Mouse (Mus musculus): Measurements from ENCODE around the gene Gpat3.

The Gpat3 gene

DNA sequence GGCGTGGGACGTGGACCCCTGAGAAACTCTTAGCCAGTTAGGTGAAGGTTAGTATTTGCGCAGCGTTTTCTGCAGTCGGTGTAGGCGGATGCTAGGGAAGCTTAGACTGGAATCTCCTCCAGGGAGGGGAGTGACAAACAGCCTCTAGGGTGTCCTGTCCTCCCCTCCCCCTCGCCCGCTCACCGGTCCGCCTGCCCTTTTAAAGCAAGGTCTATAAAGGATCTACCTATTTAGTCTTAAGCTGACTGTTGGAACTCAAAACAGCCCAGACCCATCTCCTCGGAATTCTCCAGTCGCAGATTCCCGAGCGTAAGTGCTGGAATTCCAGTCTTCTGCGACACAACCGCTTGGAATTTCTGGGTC is at the start of gene Gpat3:
Gene Gpat3, plus strand, starts transcription at position 229 of the 363 bp plus-strand sequence.
- DNase-seq, result peak; percentile 38

GRCm38 (mm10) chr5:100798165-100798860 is 47.2 kb upstream of the Gpat3 start, which contains the start of the genes Helq and Mrps18c:
TSS of gene Helq (minus strand) at chr5:100798598.
TSS of gene Mrps18c (plus strand) at chr5:100798627.
- DNase-seq, result peak; percentile 93

- DNase-seq, result no peak
Observed at GRCm38 (mm10) chr5:100818341-100818740, 27.2 kb upstream of the Gpat3 start.

- DNase-seq, result no peak
Observed at GRCm38 (mm10) chr5:100819568-100820480, 25.7 kb upstream of the Gpat3 start.

DNA sequence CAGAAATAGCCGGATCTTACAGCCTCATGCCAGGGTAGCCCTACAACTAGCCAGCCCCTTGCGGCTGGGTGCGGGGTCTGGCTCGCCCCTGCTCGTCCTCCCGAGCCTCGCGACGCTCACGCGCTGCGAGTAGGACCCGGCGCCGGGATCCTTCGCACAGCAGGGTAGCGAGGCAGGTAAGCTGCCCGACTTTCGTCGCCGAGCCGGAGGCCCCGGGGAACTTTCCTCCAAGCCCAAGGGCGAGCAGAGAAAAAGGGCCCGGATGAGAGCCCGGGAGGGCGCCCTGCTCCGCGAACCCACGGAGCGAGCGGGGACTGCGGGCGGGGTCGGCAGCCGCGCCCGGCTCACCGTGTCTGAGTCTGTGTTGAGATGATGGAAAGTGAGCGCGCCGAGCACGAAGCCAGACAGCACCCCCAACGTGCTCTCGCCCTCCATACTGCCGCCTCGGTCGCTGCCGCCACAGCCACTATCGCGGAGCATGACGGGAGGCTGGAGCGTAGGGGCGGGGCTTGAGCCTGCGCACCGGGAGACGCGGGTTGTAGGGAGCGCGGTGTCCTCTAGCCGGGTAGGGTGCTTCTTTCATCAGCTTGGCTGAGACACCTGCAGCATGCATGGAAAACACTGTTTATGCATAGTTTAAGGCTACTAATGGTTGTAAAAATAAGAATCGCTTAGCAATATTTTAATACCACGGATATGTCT is 24.9 kb upstream of the Gpat3 start, which contains the start of gene Abraxas1:
Gene Abraxas1, minus strand, starts transcription at position 483 of the 702 bp plus-strand sequence.
- DNase-seq, result peak; percentile 90

- DNase-seq, result no peak
Observed at GRCm38 (mm10) chr5:100821375-100821774, 24.1 kb upstream of the Gpat3 start.

GRCm38 (mm10) chr5:100822826-100823225 is 22.7 kb upstream of the Gpat3 start:
- DNase-seq, result no peak

GRCm38 (mm10) chr5:100825975-100826374 is 19.5 kb upstream of the Gpat3 start:
- DNase-seq, result no peak

- no peak for DNase-seq
Observed at GRCm38 (mm10) chr5:100826531-100826930, 19.0 kb upstream of the Gpat3 start.

DNA sequence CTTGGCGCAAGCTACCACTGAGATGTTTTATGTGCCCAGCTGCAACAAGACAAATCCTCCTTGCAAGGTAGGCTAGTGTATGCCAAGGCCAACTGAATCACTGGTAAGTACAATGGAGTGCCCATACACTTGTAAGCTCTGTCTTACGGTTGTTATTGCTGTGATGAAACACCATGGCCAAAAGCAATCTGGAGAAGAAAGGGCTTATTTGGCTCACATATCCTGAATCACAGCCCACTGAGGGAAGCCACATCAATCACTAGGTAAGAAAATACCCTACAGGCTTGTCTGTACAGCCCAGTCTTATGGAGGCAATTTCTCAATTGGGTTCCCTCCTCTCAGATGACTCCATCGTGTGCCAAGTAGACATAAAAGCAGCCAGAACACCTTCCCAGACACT is 16.8 kb upstream of the Gpat3 start:
- no peak for DNase-seq

DNA sequence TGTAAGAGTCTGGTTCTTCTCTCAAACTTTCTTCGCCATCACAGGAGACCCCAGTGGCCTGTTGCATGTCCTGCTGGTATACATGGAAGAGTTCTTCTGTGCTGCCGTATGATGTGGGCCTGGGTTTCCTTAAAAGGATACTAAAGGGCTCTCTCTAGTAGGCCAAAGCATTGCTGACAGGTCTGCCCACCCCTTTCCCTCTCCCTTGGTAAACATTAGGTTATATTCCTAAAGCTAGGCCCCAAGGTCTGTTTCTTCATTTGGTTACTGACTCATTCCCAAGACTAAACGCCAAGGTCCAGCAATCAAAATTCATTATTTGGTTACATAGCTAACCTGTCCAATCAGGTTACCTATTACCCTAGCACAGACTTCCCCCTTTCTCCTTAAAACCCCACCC is 12.8 kb upstream of the Gpat3 start:
- DNase-seq, result no peak

GRCm38 (mm10) chr5:100833841-100834240 is 11.7 kb upstream of the Gpat3 start:
- DNase-seq, result no peak

DNA sequence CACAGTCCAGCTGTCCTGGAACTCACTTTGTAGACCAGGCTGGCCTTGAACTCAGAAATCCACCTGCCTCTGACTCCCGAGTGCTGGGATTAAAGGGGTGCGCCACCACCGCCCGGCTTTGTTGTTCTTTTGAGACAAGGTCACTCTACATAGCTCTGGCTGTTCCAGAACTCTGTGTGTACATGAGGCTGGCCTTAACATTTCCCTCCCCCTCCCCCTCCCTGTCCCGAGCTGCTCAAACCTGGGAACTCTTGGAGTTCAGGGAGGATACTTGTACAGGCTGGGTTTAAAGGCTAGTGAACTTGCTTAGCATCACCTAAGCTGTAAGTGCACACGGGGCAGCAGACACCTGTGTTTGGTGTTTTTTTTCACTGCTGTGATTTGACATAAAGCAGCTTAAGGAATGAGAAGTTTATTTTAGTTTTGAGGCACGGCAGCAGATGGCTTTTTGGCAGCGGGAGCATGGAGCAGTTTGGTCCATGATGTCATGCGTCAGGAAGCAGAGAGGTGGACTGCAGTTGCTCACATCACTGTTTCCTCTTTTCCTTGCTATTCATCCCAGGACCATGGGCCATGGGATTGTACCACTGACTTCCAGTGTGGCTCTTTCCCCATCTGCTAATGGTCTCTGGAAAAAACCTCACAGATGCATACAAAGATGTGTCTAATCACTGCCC is 9.5 kb upstream of the Gpat3 start:
- DNase-seq, result no peak

- DNase-seq, result no peak
Observed at GRCm38 (mm10) chr5:100837907-100838306, 7.6 kb upstream of the Gpat3 start.

- DNase-seq, result no peak
Observed at GRCm38 (mm10) chr5:100844485-100844884, 1.0 kb upstream of the Gpat3 start.

- DNase-seq, result peak; percentile 75
Observed at GRCm38 (mm10) chr5:100845848-100846598, 510 bp downstream of the Gpat3 start.

GRCm38 (mm10) chr5:100846599-100846920 is 1.0 kb downstream of the Gpat3 start:
- DNase-seq, result no peak

DNA sequence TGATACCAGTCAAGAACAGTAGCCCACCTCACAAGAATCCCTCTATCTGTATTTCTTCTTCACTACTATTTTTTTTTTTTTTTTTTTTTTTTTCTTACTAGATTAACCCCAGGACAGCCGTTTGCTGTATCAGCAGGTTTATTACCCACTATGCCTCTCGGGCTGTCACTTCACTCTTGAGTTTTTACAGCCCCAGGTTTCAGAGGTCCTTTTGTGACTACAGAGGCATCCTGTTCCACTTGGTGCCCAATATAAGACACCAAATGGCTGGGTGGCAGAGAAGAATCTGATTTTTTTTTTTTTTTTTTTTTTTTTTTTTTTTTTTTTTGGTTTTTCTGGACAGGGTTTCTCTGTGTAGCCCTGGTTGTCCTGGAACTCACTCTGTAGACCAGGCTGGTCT is 1.6 kb downstream of the Gpat3 start:
- no peak for DNase-seq

GRCm38 (mm10) chr5:100853963-100854362 is 8.4 kb downstream of the Gpat3 start:
- DNase-seq, result no peak

- no peak for DNase-seq
Observed at GRCm38 (mm10) chr5:100856552-100856951, 11.0 kb downstream of the Gpat3 start.

- DNase-seq, result peak; percentile 18
Observed at GRCm38 (mm10) chr5:100860417-100861053, 15.0 kb downstream of the Gpat3 start.
